Mouse (Mus musculus): ENCODE results near the gene Pigq. TPM values are rescaled to one million over a fixed set of nuclear protein-coding genes. Genes with fewer than 3 reads are reported as not detected.

Gene Pigq
- 135 and 143 TPM in 2 replicates for polyA plus RNA-seq (2012)

DNA sequence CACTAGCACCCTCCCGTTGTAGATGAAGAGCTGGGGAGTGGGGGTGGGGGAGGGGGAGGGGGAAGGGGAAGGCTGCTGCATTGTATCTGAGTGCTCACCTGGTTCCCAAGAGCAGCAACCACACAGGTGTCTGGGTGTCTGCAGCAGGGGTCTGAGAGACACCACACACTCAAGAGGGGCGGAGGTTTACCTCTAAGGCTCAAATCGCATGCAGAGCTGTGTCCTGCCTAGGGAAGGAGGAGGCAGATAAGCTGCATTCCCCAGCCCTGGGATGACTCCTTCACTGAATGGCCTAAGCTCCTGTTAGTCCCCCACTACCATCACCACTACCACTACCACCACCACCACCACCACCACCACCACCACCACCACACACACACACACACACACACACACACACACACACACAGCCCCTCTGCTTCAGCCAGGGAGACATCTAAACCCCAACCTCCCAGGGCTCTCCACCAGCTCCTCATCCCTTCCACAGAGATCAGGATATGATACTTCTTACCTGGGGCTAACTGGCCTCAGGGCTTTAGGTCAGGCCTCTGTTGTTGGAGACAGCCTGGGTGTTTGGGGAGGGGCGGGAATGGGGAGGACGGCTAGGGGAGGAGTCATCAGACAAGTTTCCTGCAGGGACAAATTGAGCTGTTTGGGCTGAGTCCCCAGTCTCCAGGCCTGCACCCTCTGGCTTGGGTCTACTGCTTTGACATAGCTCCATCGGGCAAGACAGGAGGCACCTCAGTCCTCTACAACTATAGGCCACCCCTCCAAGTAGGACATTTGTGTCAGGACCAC lies at the start of gene Pigq, which contains the start of gene Nhlrc4:
Pigq (minus strand) TSS at position 571 of the 798 bp plus-strand sequence.
Nhlrc4 (minus strand) TSS at position 596 of the 798 bp plus-strand sequence.

DNA sequence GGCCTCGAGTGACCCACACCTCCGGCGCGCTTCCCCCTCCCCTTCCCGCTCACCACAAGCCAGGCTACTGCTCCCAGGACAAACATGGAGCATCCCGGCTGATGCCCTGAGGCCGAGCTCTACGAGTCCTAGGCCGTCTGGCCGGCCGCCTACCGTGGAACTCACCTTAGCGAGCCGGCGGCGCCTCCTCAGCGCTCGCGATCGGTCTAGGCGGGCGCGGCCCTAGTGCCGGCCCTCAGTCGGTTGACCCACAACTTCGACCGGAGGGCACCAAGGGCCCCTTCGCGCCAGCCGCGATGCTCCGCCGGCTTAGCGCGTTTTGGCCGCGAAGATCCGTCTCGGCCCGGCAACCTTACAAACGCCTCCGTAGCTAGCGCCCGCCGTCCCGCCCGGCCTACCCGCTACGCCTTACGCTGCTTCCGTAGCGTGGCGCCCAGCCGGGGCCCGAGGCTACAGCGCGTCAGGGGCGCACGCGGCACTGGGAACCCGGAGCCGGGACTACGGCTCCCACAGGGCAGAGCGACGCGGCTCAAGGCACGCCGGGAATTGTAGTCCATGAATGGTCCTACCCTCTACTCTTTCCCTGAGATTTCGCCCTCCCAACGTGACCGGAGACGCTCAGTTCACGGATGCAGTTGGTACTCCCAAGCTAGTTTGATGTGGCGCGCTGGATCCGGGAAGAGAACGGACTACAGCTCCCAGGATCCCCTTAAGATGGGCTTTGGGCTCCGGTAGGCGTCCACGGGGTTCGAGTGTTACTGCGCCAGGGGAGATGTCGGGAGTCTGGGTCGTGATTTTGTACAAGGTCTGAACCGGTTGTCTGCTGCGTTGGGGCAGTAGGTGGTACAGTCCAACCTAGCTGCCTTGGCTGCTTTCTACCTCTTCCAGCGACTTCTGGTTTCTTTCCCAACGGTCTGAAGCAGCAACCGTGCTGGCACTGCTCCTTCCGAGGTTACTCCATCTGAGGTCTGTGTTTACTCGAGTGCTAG lies 40.9 kb upstream of the Pigq start, which contains the start of gene Capn15:
Capn15 (minus strand) TSS at position 491 of the 989 bp plus-strand sequence.

DNA sequence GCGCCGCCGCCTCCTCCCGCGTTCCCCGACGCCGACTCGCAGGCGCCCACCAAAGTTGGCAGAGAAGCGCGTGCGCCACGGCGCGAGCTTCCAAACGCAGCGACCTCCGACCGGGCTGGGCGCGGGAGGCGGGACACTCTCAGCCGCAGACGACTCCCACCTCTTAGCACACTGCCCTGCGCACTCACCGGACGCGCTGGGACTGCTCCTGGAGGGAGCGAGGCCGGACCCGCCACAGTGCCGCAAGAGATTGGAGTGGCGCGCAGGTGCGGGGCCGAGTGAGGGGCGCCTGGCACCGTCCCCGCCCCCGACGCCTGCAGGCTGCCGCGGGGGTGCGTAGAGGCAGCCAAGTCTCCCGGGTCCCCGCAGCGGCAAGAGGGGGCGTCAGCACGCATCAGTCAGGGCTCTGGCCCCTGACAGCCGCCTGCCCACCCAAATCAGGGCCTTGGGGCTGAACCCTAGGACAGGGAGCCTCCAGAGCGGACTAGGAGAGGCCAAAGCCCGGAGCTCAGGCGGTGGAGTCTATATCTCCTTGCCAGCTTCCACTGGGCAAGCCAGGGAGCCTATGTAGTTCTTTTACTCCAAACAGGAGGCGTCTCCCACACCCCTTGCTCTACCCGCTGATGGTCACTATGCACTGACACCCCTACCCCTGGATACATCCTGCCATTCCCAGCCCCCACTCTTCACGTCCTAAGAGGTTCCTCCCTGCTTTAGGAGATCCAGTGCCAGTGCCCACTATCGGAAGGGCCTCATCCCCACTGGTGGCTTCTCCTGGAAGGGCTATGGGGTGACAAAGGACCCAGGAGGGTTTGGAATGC lies 7.3 kb upstream of the Pigq start, which contains the start of gene A930017K11Rik:
A930017K11Rik (minus strand) TSS at position 763 of the 821 bp plus-strand sequence.

DNA sequence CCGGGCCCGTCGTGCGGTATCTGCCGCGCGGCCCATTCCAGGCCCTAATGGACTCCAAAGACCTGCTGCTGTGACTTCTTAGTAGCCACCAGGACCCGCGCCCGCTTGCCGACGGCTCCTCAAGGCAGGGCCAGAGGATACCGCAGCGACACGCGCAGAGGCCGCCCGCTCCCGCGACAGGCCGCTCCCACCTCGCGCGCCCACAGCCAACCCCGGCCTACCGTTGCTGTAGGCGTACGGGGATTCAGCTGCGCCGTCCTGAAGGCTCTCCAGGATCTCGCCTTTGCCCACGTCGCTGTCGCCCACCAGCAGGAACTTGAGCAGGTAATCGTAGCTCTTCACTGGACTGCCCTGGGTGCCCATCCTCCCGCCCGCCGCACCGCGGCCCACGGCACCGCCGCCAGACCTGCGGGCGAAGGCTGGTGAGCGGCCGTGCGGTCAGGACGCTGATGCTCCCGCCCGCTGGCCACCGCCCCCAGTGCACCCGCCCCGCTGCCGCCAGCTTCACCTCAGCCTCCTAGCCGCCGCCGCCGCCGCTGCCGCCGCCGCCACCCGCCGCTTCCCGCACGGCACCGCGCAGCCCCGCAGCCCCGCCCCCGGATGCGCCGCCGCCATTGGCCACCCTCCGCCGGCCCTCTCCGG lies 25.5 kb downstream of the Pigq start, which contains the start of gene Rab40c:
Rab40c (minus strand) TSS at position 584 of the 642 bp plus-strand sequence.

DNA sequence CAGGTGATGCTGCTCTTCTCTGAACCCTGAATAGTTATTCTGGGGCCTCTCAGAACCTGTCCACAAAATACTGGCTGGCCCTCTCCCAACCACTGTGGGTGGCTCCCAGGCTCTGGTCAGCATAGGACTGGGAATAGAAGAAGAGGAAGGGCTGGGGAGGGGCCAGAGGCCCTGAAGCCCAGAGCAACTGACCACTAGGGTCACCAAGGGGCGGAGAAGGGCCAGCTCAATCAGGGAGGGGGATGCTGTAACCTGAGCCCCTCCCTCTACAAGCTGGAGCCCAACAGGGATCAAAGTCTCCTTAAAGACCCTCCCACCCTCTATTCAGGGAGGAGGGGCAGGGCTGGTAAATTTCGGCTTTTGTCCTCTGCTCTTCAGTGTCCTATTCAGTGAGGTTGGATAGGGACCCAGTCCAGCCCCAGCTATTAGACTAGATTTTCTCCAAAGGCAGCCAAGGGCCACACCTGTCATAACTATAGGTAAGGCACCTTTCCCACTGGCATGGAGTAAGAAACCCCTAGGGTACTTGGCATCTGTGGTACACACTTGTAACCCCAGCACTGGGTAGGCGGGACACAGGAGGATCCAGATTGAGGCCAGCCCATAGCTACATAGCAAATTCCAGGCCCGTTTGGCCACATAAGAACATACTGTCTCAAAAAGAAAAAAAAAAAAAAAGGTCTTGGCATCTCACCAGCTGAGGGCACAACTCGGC lies 64.4 kb downstream of the Pigq start, which contains the start of gene Wfikkn1:
Wfikkn1 (minus strand) TSS at position 663 of the 715 bp plus-strand sequence.

Other genes with a start within 250 kb of the Pigq start
- gene Gng13, start 227.8 kb downstream of the Pigq start, polyA plus RNA-seq (2012), result not detected in 2 replicates
- gene Chtf18, start 217.5 kb downstream of the Pigq start, polyA plus RNA-seq (2012), result 62.0 and 75.4 TPM in 2 replicates
- 29.2 and 34.8 TPM in 2 replicates for gene Rpusd1, start 217.3 kb downstream of the Pigq start, polyA plus RNA-seq (2012)
- 0.04 TPM in 1 of 2 replicates, not detected in the other for gene Mslnl, start 208.9 kb downstream of the Pigq start, polyA plus RNA-seq (2012)
- not detected in 2 replicates for gene Msln, start 190.6 kb downstream of the Pigq start, polyA plus RNA-seq (2012)
- 19.6 and 19.7 TPM in 2 replicates for gene Narfl, start 171.2 kb downstream of the Pigq start, polyA plus RNA-seq (2012)
- gene Haghl, start 159.3 kb downstream of the Pigq start, polyA plus RNA-seq (2012), result 28.8 and 33.6 TPM in 2 replicates
- 0.11 TPM in 1 of 2 replicates, not detected in the other for gene Ccdc78, start 158.4 kb downstream of the Pigq start, polyA plus RNA-seq (2012)
- gene Fam173a, start 152.0 kb downstream of the Pigq start, polyA plus RNA-seq (2012), result 40.2 and 41.6 TPM in 2 replicates
- not detected in 2 replicates for gene AC134908.4, start 149.3 kb downstream of the Pigq start, polyA plus RNA-seq (2012)
- gene Metrn, start 147.8 kb downstream of the Pigq start, polyA plus RNA-seq (2012), result 132 and 135 TPM in 2 replicates
- 0.12 and 0.13 TPM in 2 replicates for gene Fbxl16, start 135.9 kb downstream of the Pigq start, polyA plus RNA-seq (2012)
- 8.2 and 8.6 TPM in 2 replicates for gene Wdr24, start 121.3 kb downstream of the Pigq start, polyA plus RNA-seq (2012)
- gene Jmjd8, start 116.1 kb downstream of the Pigq start, polyA plus RNA-seq (2012), result 9.7 and 11.1 TPM in 2 replicates
- gene Stub1, start 111.5 kb downstream of the Pigq start, polyA plus RNA-seq (2012), result 153 and 162 TPM in 2 replicates
- gene Rhbdl1, start 107.6 kb downstream of the Pigq start, polyA plus RNA-seq (2012), result 2.0 and 2.5 TPM in 2 replicates
- 9.8 and 11.1 TPM in 2 replicates for gene Gm20683, start 103.2 kb downstream of the Pigq start, polyA plus RNA-seq (2012)
- 116 and 144 TPM in 2 replicates for gene Rhot2, start 100.1 kb downstream of the Pigq start, polyA plus RNA-seq (2012)
- gene Wdr90, start 83.4 kb downstream of the Pigq start, polyA plus RNA-seq (2012), result 25.5 and 31.2 TPM in 2 replicates
- gene Mcrip2, start 76.2 kb downstream of the Pigq start, polyA plus RNA-seq (2012), result 137 and 165 TPM in 2 replicates
- 49.6 and 51.3 TPM in 2 replicates for gene Mettl26, start 69.9 kb downstream of the Pigq start, polyA plus RNA-seq (2012)
- 3.7 and 7.4 TPM in 2 replicates for gene Wfikkn1, start 64.1 kb downstream of the Pigq start, polyA plus RNA-seq (2012)
- gene Rab40c, start 25.2 kb downstream of the Pigq start, polyA plus RNA-seq (2012), result 11.1 and 12.9 TPM in 2 replicates
- 0.50 TPM in 1 of 2 replicates, not detected in the other for gene Nhlrc4, start within 50 bp of the Pigq start, polyA plus RNA-seq (2012)
- 0.02 and 0.04 TPM in 2 replicates for gene A930017K11Rik, start 7.6 kb upstream of the Pigq start, polyA plus RNA-seq (2012)
- 46.0 and 55.2 TPM in 2 replicates for gene Capn15, start 40.9 kb upstream of the Pigq start, polyA plus RNA-seq (2012)
- 5.8 and 10.9 TPM in 2 replicates for gene Rab11fip3, start 124.6 kb upstream of the Pigq start, polyA plus RNA-seq (2012)
- 0.79 and 1.8 TPM in 2 replicates for gene Decr2, start 145.4 kb upstream of the Pigq start, polyA plus RNA-seq (2012)
- 136 and 164 TPM in 2 replicates for gene Nme4, start 150.7 kb upstream of the Pigq start, polyA plus RNA-seq (2012)
- 14.6 and 15.2 TPM in 2 replicates for gene Tmem8, start 168.4 kb upstream of the Pigq start, polyA plus RNA-seq (2012)
- 212 and 241 TPM in 2 replicates for gene Mrpl28, start 178.6 kb upstream of the Pigq start, polyA plus RNA-seq (2012)
- 56.6 and 71.3 TPM in 2 replicates for gene Axin1, start 193.8 kb upstream of the Pigq start, polyA plus RNA-seq (2012)

Data from megakaryocyte-erythroid progenitor cell, adult 5 weeks (primary cell).